Mouse (Mus musculus): Measurements from ENCODE around the gene Mkln1. TPM values are rescaled to one million over a fixed set of nuclear protein-coding genes. Genes with fewer than 3 reads are reported as not detected.

The Mkln1 gene
- polyA plus RNA-seq, 1 experiment from 2014 or later = 126 TPM

- Histone ChIP-seq H3K4me3 (no peak overlapping the region), H3K27ac (no peak overlapping the region), H3K36me3 (replicated peaks) (no peaks in the 10 kb centered on the region), H3K9ac (no peak overlapping the region), H3K4me1 (peaks cover 7% of the 10 kb centered on the region), H3K9me3 (no peaks in the 10 kb centered on the region), H3K27me3 (replicated peaks) (no peaks in the 10 kb centered on the region), H3K4me2 (no peak overlapping the region)
- no peak for ATAC-seq (replicated peaks)
These were observed 14.0 kb downstream of the Mkln1 start for GRCm38 (mm10) chr6:31412487-31412886.

GRCm38 (mm10) chr6:31413556-31413955 is 15.0 kb downstream of the Mkln1 start:
- Histone ChIP-seq H3K4me3 (no peak overlapping the region), H3K27me3 (replicated peaks) (no peaks in the 10 kb centered on the region), H3K27ac (no peak overlapping the region), H3K9ac (no peak overlapping the region), H3K36me3 (replicated peaks) (no peaks in the 10 kb centered on the region), H3K4me1 (peaks cover 7% of the 10 kb centered on the region), H3K9me3 (no peaks in the 10 kb centered on the region), H3K4me2 (no peak overlapping the region)
- no peak for ATAC-seq (replicated peaks)

- Histone ChIP-seq H3K9ac (no peak overlapping the region), H3K36me3 (replicated peaks) (no peaks in the 10 kb centered on the region), H3K27ac (no peak overlapping the region), H3K9me3 (no peaks in the 10 kb centered on the region), H3K27me3 (replicated peaks) (no peaks in the 10 kb centered on the region), H3K4me3 (no peak overlapping the region), H3K4me1 (peaks cover 7% of the 10 kb centered on the region), H3K4me2 (no peak overlapping the region)
- 23% methylated on average over 1 of the region's 1 CpGs for WGBS
- no peak for ATAC-seq (replicated peaks)
These were observed 15.8 kb downstream of the Mkln1 start for GRCm38 (mm10) chr6:31414303-31414702.

- no peaks in the 10 kb centered on the region for H3K27me3 ChIP-seq (replicated peaks)
- H3K36me3 ChIP-seq (replicated peaks) = 0 out of 2 replicates have a peak, but pooled peaks cover 4% of the 10 kb centered on the region
- H3K9me3 ChIP-seq = no peaks in the 10 kb centered on the region
- H3K4me2 ChIP-seq = no peak overlapping the region
- H3K9ac ChIP-seq = no peak overlapping the region
- WGBS = 92% methylated on average over 3 of the region's 3 CpGs
- H3K4me1 ChIP-seq = no peaks in the 10 kb centered on the region
- no peak for ATAC-seq (replicated peaks)
- no peak overlapping the region for H3K27ac ChIP-seq
- no peak overlapping the region for H3K4me3 ChIP-seq
These were observed 26.9 kb downstream of the Mkln1 start for GRCm38 (mm10) chr6:31425428-31425827.

- no peaks in the 10 kb centered on the region for H3K27me3 ChIP-seq (replicated peaks)
- H3K4me3 ChIP-seq = no peak overlapping the region
- H3K27ac ChIP-seq = no peak overlapping the region
- H3K9me3 ChIP-seq = no peaks in the 10 kb centered on the region
- 98% methylated on average over 2 of the region's 2 CpGs for WGBS
- no peak overlapping the region for H3K9ac ChIP-seq
- peaks cover 11% of the 10 kb centered on the region; the same call in 1 of the 2 replicates for H3K36me3 ChIP-seq (replicated peaks)
- no peak overlapping the region for H3K4me2 ChIP-seq
- no peaks in the 10 kb centered on the region for H3K4me1 ChIP-seq
- ATAC-seq (replicated peaks) = no peak
These were observed 38.7 kb downstream of the Mkln1 start for GRCm38 (mm10) chr6:31437264-31437663.

GRCm38 (mm10) chr6:31445258-31445657 is 46.7 kb downstream of the Mkln1 start:
- Histone ChIP-seq H3K36me3 (replicated peaks) (no peaks in the 10 kb centered on the region), H3K27ac (no peak overlapping the region), H3K9ac (no peak overlapping the region), H3K4me3 (no peak overlapping the region), H3K9me3 (no peaks in the 10 kb centered on the region), H3K4me1 (no peaks in the 10 kb centered on the region), H3K4me2 (no peak overlapping the region), H3K27me3 (replicated peaks) (no peaks in the 10 kb centered on the region)
- ATAC-seq (replicated peaks) = no peak
- WGBS = 95% methylated on average over 1 of the region's 1 CpGs

GRCm38 (mm10) chr6:31453735-31454134 is 55.2 kb downstream of the Mkln1 start:
- H3K4me2 ChIP-seq = no peak overlapping the region
- no peak for ATAC-seq (replicated peaks)
- H3K36me3 ChIP-seq (replicated peaks) = no peaks in the 10 kb centered on the region

GRCm38 (mm10) chr6:31455376-31455775 is 56.8 kb downstream of the Mkln1 start:
- Histone ChIP-seq H3K9me3 (no peaks in the 10 kb centered on the region), H3K4me3 (no peak overlapping the region), H3K4me1 (no peaks in the 10 kb centered on the region), H3K27me3 (replicated peaks) (no peaks in the 10 kb centered on the region), H3K9ac (no peak overlapping the region), H3K4me2 (no peak overlapping the region), H3K27ac (no peak overlapping the region), H3K36me3 (replicated peaks) (0 out of 2 replicates have a peak, but pooled peaks cover 6% of the 10 kb centered on the region)
- whole genome bisulfite sequencing = 78% methylated on average over 2 of the region's 2 CpGs
- ATAC-seq (replicated peaks) = no peak

More at GRCm38 (mm10) chr6:31453735-31454134, 55.2 kb downstream of the Mkln1 start:
- H3K9ac ChIP-seq = no peak overlapping the region
- H3K4me3 ChIP-seq = no peak overlapping the region
- H3K4me1 ChIP-seq = no peaks in the 10 kb centered on the region
- no peak overlapping the region for H3K27ac ChIP-seq
- H3K27me3 ChIP-seq (replicated peaks) = no peaks in the 10 kb centered on the region
- H3K9me3 ChIP-seq = no peaks in the 10 kb centered on the region

- Histone ChIP-seq H3K4me1 (no peaks in the 10 kb centered on the region), H3K36me3 (replicated peaks) (0 out of 2 replicates have a peak, but pooled peaks cover 6% of the 10 kb centered on the region), H3K9me3 (no peaks in the 10 kb centered on the region), H3K4me3 (no peak overlapping the region), H3K27me3 (replicated peaks) (no peaks in the 10 kb centered on the region), H3K9ac (no peak overlapping the region), H3K4me2 (no peak overlapping the region), H3K27ac (no peak overlapping the region)
- 88% methylated on average over 1 of the region's 1 CpGs for WGBS
- ATAC-seq (replicated peaks) = no peak
These were observed 58.5 kb downstream of the Mkln1 start for GRCm38 (mm10) chr6:31456988-31457387.

GRCm38 (mm10) chr6:31469431-31469830 is 70.9 kb downstream of the Mkln1 start:
- Histone ChIP-seq H3K4me2 (no peak overlapping the region), H3K4me1 (no peaks in the 10 kb centered on the region), H3K9ac (no peak overlapping the region), H3K9me3 (no peaks in the 10 kb centered on the region), H3K36me3 (replicated peaks) (peaks cover 7% of the 10 kb centered on the region; the same call in 1 of the 2 replicates), H3K27me3 (replicated peaks) (no peaks in the 10 kb centered on the region), H3K27ac (no peak overlapping the region), H3K4me3 (no peak overlapping the region)
- 98% methylated on average over 6 of the region's 6 CpGs for WGBS
- no peak for ATAC-seq (replicated peaks)

- no peak for ATAC-seq (replicated peaks)
- Histone ChIP-seq H3K4me1 (no peaks in the 10 kb centered on the region), H3K4me2 (no peak overlapping the region), H3K36me3 (replicated peaks) (peaks cover 7% of the 10 kb centered on the region; the same call in 1 of the 2 replicates), H3K9ac (no peak overlapping the region), H3K27ac (no peak overlapping the region), H3K27me3 (replicated peaks) (no peaks in the 10 kb centered on the region), H3K9me3 (no peaks in the 10 kb centered on the region), H3K4me3 (no peak overlapping the region)
- 76% methylated on average over 4 of the region's 4 CpGs for WGBS
These were observed 79.7 kb downstream of the Mkln1 start for GRCm38 (mm10) chr6:31478221-31478620.

GRCm38 (mm10) chr6:31480008-31480407 is 81.5 kb downstream of the Mkln1 start:
- ATAC-seq (replicated peaks) = no peak
- Histone ChIP-seq H3K4me1 (no peaks in the 10 kb centered on the region), H3K4me3 (no peak overlapping the region), H3K9me3 (no peaks in the 10 kb centered on the region), H3K27me3 (replicated peaks) (no peaks in the 10 kb centered on the region), H3K4me2 (no peak overlapping the region), H3K9ac (no peak overlapping the region), H3K36me3 (replicated peaks) (peaks cover 3% of the 10 kb centered on the region; the same call in 1 of the 2 replicates), H3K27ac (no peak overlapping the region)
- WGBS = 80% methylated on average over 4 of the region's 4 CpGs

- Histone ChIP-seq H3K9me3 (no peaks in the 10 kb centered on the region), H3K27me3 (replicated peaks) (no peaks in the 10 kb centered on the region), H3K27ac (no peak overlapping the region), H3K4me1 (no peaks in the 10 kb centered on the region), H3K4me3 (no peak overlapping the region), H3K4me2 (no peak overlapping the region), H3K36me3 (replicated peaks) (no peaks in the 10 kb centered on the region), H3K9ac (no peak overlapping the region)
- 97% methylated on average over 2 of the region's 2 CpGs for WGBS
- no peak for ATAC-seq (replicated peaks)
These were observed 88.1 kb downstream of the Mkln1 start for GRCm38 (mm10) chr6:31486601-31487000.
